Mouse (Mus musculus) thymus, adult 2 months (tissue): ENCODE results near the gene Gfra1.

Experiments used
- CTCF ChIP-seq: fragments of 200-500 bp; IDR thresholded peaks from 2 replicates; pipeline ENCODE4 v1.5.1; 2012; ENCODE audit warnings: mild to moderate bottlenecking, control low read depth, low read length, moderate library complexity, borderline replicate concordance; ENCODE audit not compliant: control insufficient read depth, poor library complexity, insufficient read depth; ENCODE audit errors: extremely low read depth
- POLR2A ChIP-seq: fragments of 200-500 bp; IDR thresholded peaks from 2 replicates; pipeline ENCODE4 v1.6.1; 2012; ENCODE audit warnings: mild to moderate bottlenecking, low read length, control low read depth, moderate library complexity; ENCODE audit not compliant: control insufficient read depth, poor library complexity, insufficient read depth; ENCODE audit errors: extremely low read depth

- TF ChIP-seq CTCF: no peak
- TF ChIP-seq POLR2A: no peak
These were observed 217.4 kb downstream of the Gfra1 start for GRCm38 (mm10) chr19:58238325-58238724.
